Mouse (Mus musculus): ENCODE results near the gene Skint6. TPM values are rescaled to one million over a fixed set of nuclear protein-coding genes. Genes with fewer than 3 reads are reported as not detected.

The Skint6 gene
- total and polyA plus RNA-seq, 3 experiments: not detected

- DNase-seq (ENCODE audit: low spot score) (no peak), ATAC-seq (ENCODE audit: extremely low read depth, insufficient number of reproducible peaks, low FRiP score, poor library complexity, severe bottlenecking) (no peak)
- no peaks in the 10 kb centered on the region for H3K27me3 ChIP-seq (ENCODE audit: insufficient read depth, low read length)
- no peaks in the 10 kb centered on the region for H3K9me3 ChIP-seq (replicated peaks)
- no peak overlapping the region for H3K4me3 ChIP-seq (ENCODE audit: low read depth, low read length)
- TF ChIP-seq GATA1 (IDR thresholded peaks at IDR 0.05; ENCODE audit: borderline replicate concordance, low read length): no peak
- TF ChIP-seq CTCF (IDR thresholded peaks at IDR 0.05; ENCODE audit: low read depth, low read length): no peak
- no peak for TF ChIP-seq TAL1 (conservative IDR thresholded peaks at IDR 0.05; ENCODE audit: low read depth, low read length)
- TF ChIP-seq GATA2 (IDR thresholded peaks at IDR 0.05; ENCODE audit: borderline replicate concordance, low read depth, low read length): no peak
- H3K36me3 ChIP-seq (replicated peaks): no peaks in the 10 kb centered on the region
- H3K4me1 ChIP-seq (ENCODE audit: insufficient read depth, low read depth, low read length): no peaks in the 10 kb centered on the region
Measured at GRCm38 (mm10) chr4:112790646-112791045, 496.1 kb downstream of the Skint6 start.

- ATAC-seq (ENCODE audit: extremely low read depth, insufficient number of reproducible peaks, low FRiP score, poor library complexity, severe bottlenecking) (no peak), DNase-seq (ENCODE audit: low spot score) (no peak)
- Histone ChIP-seq H3K9me3 (replicated peaks) (no peaks in the 10 kb centered on the region), H3K4me3 (ENCODE audit: low read depth, low read length) (no peak within 1 kb of the TSS), H3K4me1 (ENCODE audit: insufficient read depth, low read depth, low read length) (no peaks in the 10 kb centered on the region), H3K27me3 (ENCODE audit: insufficient read depth, low read length) (no peaks in the 10 kb centered on the region), H3K36me3 (replicated peaks) (no peaks in the 10 kb centered on the region)
- TF ChIP-seq POLR2AphosphoS5 (IDR thresholded peaks at IDR 0.05; ENCODE audit: insufficient replicate concordance, low read depth, low read length) (no peak), TAL1 (conservative IDR thresholded peaks at IDR 0.05; ENCODE audit: low read depth, low read length) (no peak), GATA1 (IDR thresholded peaks at IDR 0.05; ENCODE audit: borderline replicate concordance, low read length) (no peak), CTCF (IDR thresholded peaks at IDR 0.05; ENCODE audit: low read depth, low read length) (no peak), GATA2 (IDR thresholded peaks at IDR 0.05; ENCODE audit: borderline replicate concordance, low read depth, low read length) (no peak)
Measured at GRCm38 (mm10) chr4:112774766-112775165, 512.0 kb downstream of the Skint6 start, which contains the start of gene Skint10. Skint10 (minus strand) TSS chr4:112774866.

Measured in G1E (cell line).